Mouse (Mus musculus) heart, embryonic 16.5 days (tissue): Measurements from ENCODE around the gene Cdkal1. TPM values are rescaled to one million over a fixed set of nuclear protein-coding genes. Genes with fewer than 3 reads are reported as not detected.

Source experiments
- ATAC-seq: fragments of 200-750 bp; cut with Nextera tagmentation; replicated peaks from 2 replicates; pipeline ENCODE4 v1.8.0; 2017; ENCODE audit warnings: moderate number of reproducible peaks; ENCODE audit not compliant: insufficient read depth, low FRiP score; ENCODE audit errors: extremely low read depth
- H3K27ac ChIP-seq: fragments of 300-500 bp; sonication (generic); 2 replicates; pipeline ENCODE4 v1.5.1; 2014; ENCODE audit warnings: mild to moderate bottlenecking, low read length, control low read depth, moderate library complexity
- H3K27me3 ChIP-seq: fragments of 300-500 bp; sonication (generic); 2 replicates; pipeline ENCODE4 v1.6.1; 2014; ENCODE audit warnings: low read length, mixed read lengths; ENCODE audit not compliant: control insufficient read depth, insufficient read depth
- H3K36me3 ChIP-seq: fragments of 300-500 bp; sonication (generic); 2 replicates; pipeline ENCODE4 v1.6.1; 2014; ENCODE audit not compliant: control insufficient read depth, insufficient read depth
- H3K4me1 ChIP-seq: fragments of 300-500 bp; sonication (generic); 2 replicates; pipeline ENCODE4 v1.6.1; 2014; ENCODE audit warnings: low read length, mixed read lengths; ENCODE audit not compliant: control insufficient read depth, insufficient read depth
- H3K4me2 ChIP-seq: fragments of 300-500 bp; sonication (generic); 2 replicates; pipeline ENCODE4 v1.6.1; 2014; ENCODE audit warnings: low read depth, mild to moderate bottlenecking, control low read depth, low read length
- H3K4me3 ChIP-seq: fragments of 300-500 bp; sonication (generic); 2 replicates; pipeline ENCODE4 v1.5.1; 2014; ENCODE audit warnings: mild to moderate bottlenecking, control low read depth, low read length
- H3K9ac ChIP-seq: fragments of 300-500 bp; sonication (generic); 2 replicates; pipeline ENCODE4 v1.6.1; 2014; ENCODE audit warnings: low read length, control low read depth
- H3K9me3 ChIP-seq: fragments of 300-500 bp; sonication (generic); replicated peaks from 2 replicates; pipeline ENCODE4 v1.6.1; 2016; ENCODE audit warnings: low read length; ENCODE audit not compliant: control insufficient read depth
- WGBS: fragments of 180-500 bp; shearing (Covaris S2); extraction: QIAGEN DNeasy Blood & Tissue Kit; methylation state at CpG from one replicate; pipeline ENCODE4 v1.1.7; 2014; 5-methylcytosine and 5-hydroxymethylcytosine counted together
- polyA plus RNA-seq: library from polyadenylated mRNA; unstranded; fragments of >200 nt; fragmentation: Nextera tagmentation; extraction: Ambion mirVana; gene quantifications from 2 replicates; pipeline ENCODE4 v1.2.1, GENCODE M21; 2015

The Cdkal1 gene
- polyA plus RNA-seq, 1 experiment from 2014 or later, result 27.2 TPM

- Histone ChIP-seq H3K36me3 (no peaks in the 10 kb centered on the region), H3K9ac (no peak overlapping the region), H3K27me3 (no peaks in the 10 kb centered on the region), H3K9me3 (no peaks in the 10 kb centered on the region), H3K27ac (no peak overlapping the region), H3K4me3 (no peak overlapping the region), H3K4me2 (no peak overlapping the region), H3K4me1 (no peaks in the 10 kb centered on the region)
- ATAC-seq, result no peak
- 93% methylated on average over 1 of the region's 1 CpGs for WGBS
Measured at GRCm38 (mm10) chr13:29805296-29805695, 50.2 kb downstream of the Cdkal1 start.

DNA sequence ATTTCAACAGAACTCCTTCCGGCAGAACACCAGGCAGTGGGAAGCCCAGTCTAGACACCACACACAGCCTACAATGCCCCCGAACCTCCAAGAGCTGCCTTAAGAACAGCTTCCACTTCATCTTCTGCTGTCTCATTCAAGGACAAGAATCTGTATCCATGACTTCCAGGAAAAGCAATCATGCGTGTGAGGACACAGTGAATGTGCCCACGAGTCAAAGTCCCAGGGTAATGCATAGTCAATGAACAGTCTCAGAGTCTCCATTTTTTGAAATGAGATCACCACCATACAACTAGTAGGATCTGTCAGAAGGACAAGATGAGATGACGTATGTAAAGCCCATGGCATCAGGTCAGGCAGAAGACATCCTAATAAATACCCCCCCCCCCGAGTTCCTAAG, 51.4 kb downstream of the Cdkal1 start:
- Histone ChIP-seq H3K9me3 (no peaks in the 10 kb centered on the region), H3K9ac (no peak overlapping the region), H3K4me2 (no peak overlapping the region), H3K27ac (no peak overlapping the region), H3K36me3 (no peaks in the 10 kb centered on the region), H3K27me3 (no peaks in the 10 kb centered on the region), H3K4me3 (no peak overlapping the region), H3K4me1 (no peaks in the 10 kb centered on the region)
- 90% methylated on average over 6 of the region's 6 CpGs for WGBS
- ATAC-seq, result no peak

- Histone ChIP-seq H3K4me3 (no peak overlapping the region), H3K27ac (no peak overlapping the region), H3K36me3 (no peaks in the 10 kb centered on the region), H3K4me2 (no peak overlapping the region), H3K9me3 (no peaks in the 10 kb centered on the region), H3K27me3 (no peaks in the 10 kb centered on the region), H3K9ac (no peak overlapping the region), H3K4me1 (no peaks in the 10 kb centered on the region; the same call in 1 of the 2 replicates)
- no peak for ATAC-seq
Measured at GRCm38 (mm10) chr13:29802699-29803098, 52.8 kb downstream of the Cdkal1 start.

DNA sequence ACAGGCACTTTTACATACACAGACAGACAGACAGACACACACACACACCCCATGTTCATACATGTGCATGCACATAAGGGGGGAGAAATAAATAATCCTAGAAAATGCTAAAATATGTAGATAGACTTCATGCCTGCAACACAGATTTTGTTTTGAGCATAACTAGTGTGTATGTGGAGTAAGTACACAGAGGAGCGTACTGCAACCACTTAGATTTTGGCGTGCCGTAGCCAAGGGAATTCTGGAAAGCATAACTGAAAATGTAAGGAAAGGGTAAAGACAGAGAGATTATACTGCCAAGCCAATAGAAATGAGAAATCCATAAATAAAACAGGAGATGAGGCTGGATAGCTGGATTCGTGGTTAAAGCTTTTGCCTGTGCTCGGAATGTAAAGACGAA, 55.4 kb downstream of the Cdkal1 start:
- Histone ChIP-seq H3K27ac (no peak overlapping the region), H3K4me1 (no peaks in the 10 kb centered on the region; the same call in 1 of the 2 replicates), H3K9me3 (no peaks in the 10 kb centered on the region), H3K4me3 (no peak overlapping the region), H3K36me3 (no peaks in the 10 kb centered on the region), H3K4me2 (no peak overlapping the region), H3K27me3 (no peaks in the 10 kb centered on the region), H3K9ac (no peak overlapping the region)
- WGBS, result 91% methylated on average over 6 of the region's 6 CpGs
- no peak for ATAC-seq

- no peak overlapping the region for H3K9ac ChIP-seq
- WGBS, result 38% methylated on average over 4 of the region's 4 CpGs
- no peak for ATAC-seq
- H3K9me3 ChIP-seq, result no peaks in the 10 kb centered on the region
- H3K4me2 ChIP-seq, result no peak overlapping the region
- no peak overlapping the region for H3K27ac ChIP-seq
- no peaks in the 10 kb centered on the region for H3K4me1 ChIP-seq
- no peak overlapping the region for H3K4me3 ChIP-seq
- no peaks in the 10 kb centered on the region for H3K36me3 ChIP-seq
- H3K27me3 ChIP-seq, result no peaks in the 10 kb centered on the region
Measured at GRCm38 (mm10) chr13:29792112-29792511, 63.4 kb downstream of the Cdkal1 start.

GRCm38 (mm10) chr13:29791439-29791838, 64.0 kb downstream of the Cdkal1 start:
- no peaks in the 10 kb centered on the region for H3K9me3 ChIP-seq
- no peak overlapping the region for H3K4me2 ChIP-seq
- no peak for ATAC-seq
- no peak overlapping the region for H3K9ac ChIP-seq
- no peaks in the 10 kb centered on the region for H3K4me1 ChIP-seq
- H3K36me3 ChIP-seq, result no peaks in the 10 kb centered on the region
- H3K4me3 ChIP-seq, result no peak overlapping the region
- WGBS, result 80% methylated on average over 6 of the region's 6 CpGs
- H3K27ac ChIP-seq, result no peak overlapping the region
- no peaks in the 10 kb centered on the region for H3K27me3 ChIP-seq

- Histone ChIP-seq H3K4me2 (no peak overlapping the region), H3K36me3 (no peaks in the 10 kb centered on the region), H3K27me3 (no peaks in the 10 kb centered on the region), H3K9ac (no peak overlapping the region), H3K4me1 (0 out of 2 replicates have a peak, but pooled peaks cover 3% of the 10 kb centered on the region), H3K4me3 (no peak overlapping the region), H3K9me3 (no peaks in the 10 kb centered on the region), H3K27ac (no peak overlapping the region)
- ATAC-seq, result no peak
- 61% methylated on average over 3 of the region's 3 CpGs for WGBS
Measured at GRCm38 (mm10) chr13:29786984-29787383, 68.5 kb downstream of the Cdkal1 start.

GRCm38 (mm10) chr13:29784894-29785293, 70.6 kb downstream of the Cdkal1 start:
- Histone ChIP-seq H3K4me3 (no peak overlapping the region), H3K27ac (no peak overlapping the region), H3K9ac (no peak overlapping the region), H3K4me1 (peaks cover 14% of the 10 kb centered on the region), H3K4me2 (no peak overlapping the region), H3K9me3 (no peaks in the 10 kb centered on the region), H3K27me3 (no peaks in the 10 kb centered on the region), H3K36me3 (no peaks in the 10 kb centered on the region)
- 79% methylated on average over 4 of the region's 4 CpGs for WGBS
- ATAC-seq, result no peak

DNA sequence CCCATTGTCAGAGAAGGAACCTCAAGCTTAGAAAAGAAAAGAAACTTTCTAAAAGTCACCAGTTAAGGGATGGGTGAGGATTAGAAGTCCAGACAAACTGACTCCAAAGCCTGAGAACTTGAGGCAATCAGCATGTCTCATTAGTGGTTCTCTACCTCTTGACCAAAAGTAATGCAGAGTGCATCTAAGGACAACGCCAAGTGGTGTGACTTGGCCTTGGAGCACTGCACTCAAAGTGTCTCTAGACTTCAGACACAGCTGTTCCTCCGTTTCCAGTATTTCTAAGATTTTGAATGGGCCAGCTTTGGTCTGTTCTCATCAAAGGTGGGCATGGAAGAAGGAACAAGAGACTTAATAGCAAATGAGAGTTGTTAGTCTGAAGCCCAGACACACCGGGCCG, 74.1 kb downstream of the Cdkal1 start:
- Histone ChIP-seq H3K27ac (no peak overlapping the region), H3K4me1 (peaks cover 14% of the 10 kb centered on the region), H3K27me3 (no peaks in the 10 kb centered on the region), H3K36me3 (no peaks in the 10 kb centered on the region), H3K4me2 (no peak overlapping the region), H3K9ac (no peak overlapping the region), H3K9me3 (no peaks in the 10 kb centered on the region), H3K4me3 (no peak overlapping the region)
- ATAC-seq, result no peak
- 77% methylated on average over 4 of the region's 4 CpGs for WGBS

GRCm38 (mm10) chr13:29780713-29781112, 74.8 kb downstream of the Cdkal1 start:
- H3K36me3 ChIP-seq, result no peaks in the 10 kb centered on the region
- no peaks in the 10 kb centered on the region for H3K9me3 ChIP-seq
- H3K4me2 ChIP-seq, result peak overlapping the region; percentile 37
- WGBS, result 18% methylated on average over 6 of the region's 6 CpGs
- no peak overlapping the region for H3K9ac ChIP-seq
- no peak overlapping the region for H3K4me3 ChIP-seq
- H3K27me3 ChIP-seq, result no peaks in the 10 kb centered on the region
- peak; percentile 84 for ATAC-seq
- peak overlapping the region; percentile 72 for H3K27ac ChIP-seq
- H3K4me1 ChIP-seq, result peaks cover 14% of the 10 kb centered on the region
